Mouse (Mus musculus) spleen, adult 2 months (tissue): ENCODE data around the gene Zfp362.

Experiments used
- CTCF ChIP-seq: fragments of 200-500 bp; IDR thresholded peaks from 2 replicates; pipeline ENCODE4 v1.5.1; 2011; ENCODE audit warnings: mild to moderate bottlenecking, inconsistent platforms; ENCODE audit not compliant: insufficient read depth, insufficient read length, insufficient replicate concordance; ENCODE audit errors: extremely low read depth
- POLR2A ChIP-seq: fragments of 200-500 bp; IDR thresholded peaks from 2 replicates; pipeline ENCODE4 v1.6.1; 2011; ENCODE audit warnings: low read depth, low read length, inconsistent platforms

GRCm38 (mm10) chr4:128752031-128752757 is 53.7 kb downstream of the Zfp362 start:
- TF ChIP-seq POLR2A (no peak), CTCF (no peak)
